Mouse (Mus musculus) adrenal gland (tissue): ENCODE results near the gene Bsg.
"Not testable (repeated sequence)": the region's sequence is repeated elsewhere in the genome, so short reads cannot be mapped to it uniquely, and the experiment has no call there.

Source experiments
- intact Hi-C: fragments of 180-260 bp; cut with DNase I; formaldehyde crosslinking; loops from one replicate; pipeline ENCODE4 v1.15.1; 2025

Bsg gene

GRCm38 (mm10) chr10:79701443-79702129 lies 2.7 kb upstream of the Bsg start:
- intact Hi-C loops = no loop called here

GRCm38 (mm10) chr10:79702970-79703369 lies 1.3 kb upstream of the Bsg start:
- intact Hi-C loops = not testable (repeated sequence)

GRCm38 (mm10) chr10:79703541-79703940 lies 750 bp upstream of the Bsg start:
- intact Hi-C loops = no loop called here

- intact Hi-C loops = loop anchor here (5.0 kb wide), 1 partner anchor 77 kb away; no protein-coding TSS in a partner anchor
These were observed 674 bp downstream of the Bsg start for GRCm38 (mm10) chr10:79704970-79705360.

DNA sequence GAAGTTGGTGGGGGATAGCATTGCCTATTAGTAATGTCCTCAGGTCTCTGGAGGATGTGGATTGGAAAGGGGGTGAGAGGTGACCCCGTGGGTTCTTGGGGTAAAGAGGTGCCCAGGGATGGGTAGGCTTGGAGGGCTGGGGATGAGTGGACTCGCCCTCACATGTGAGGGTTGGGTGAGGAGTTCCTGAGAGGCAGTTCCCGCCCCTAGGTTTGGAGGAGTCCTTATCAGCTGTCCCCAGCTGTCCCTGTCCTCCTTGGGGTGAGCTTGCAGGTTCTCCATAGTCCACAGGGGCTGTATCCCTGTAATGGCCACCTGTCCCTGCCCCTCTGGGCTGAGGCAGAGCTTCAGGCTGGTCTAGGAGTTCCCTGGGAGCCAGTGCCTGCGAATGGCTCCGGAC lies 1.7 kb downstream of the Bsg start:
- intact Hi-C loops = loop anchor here (5.0 kb wide), 1 partner anchor 76 kb away; no protein-coding TSS in a partner anchor

DNA sequence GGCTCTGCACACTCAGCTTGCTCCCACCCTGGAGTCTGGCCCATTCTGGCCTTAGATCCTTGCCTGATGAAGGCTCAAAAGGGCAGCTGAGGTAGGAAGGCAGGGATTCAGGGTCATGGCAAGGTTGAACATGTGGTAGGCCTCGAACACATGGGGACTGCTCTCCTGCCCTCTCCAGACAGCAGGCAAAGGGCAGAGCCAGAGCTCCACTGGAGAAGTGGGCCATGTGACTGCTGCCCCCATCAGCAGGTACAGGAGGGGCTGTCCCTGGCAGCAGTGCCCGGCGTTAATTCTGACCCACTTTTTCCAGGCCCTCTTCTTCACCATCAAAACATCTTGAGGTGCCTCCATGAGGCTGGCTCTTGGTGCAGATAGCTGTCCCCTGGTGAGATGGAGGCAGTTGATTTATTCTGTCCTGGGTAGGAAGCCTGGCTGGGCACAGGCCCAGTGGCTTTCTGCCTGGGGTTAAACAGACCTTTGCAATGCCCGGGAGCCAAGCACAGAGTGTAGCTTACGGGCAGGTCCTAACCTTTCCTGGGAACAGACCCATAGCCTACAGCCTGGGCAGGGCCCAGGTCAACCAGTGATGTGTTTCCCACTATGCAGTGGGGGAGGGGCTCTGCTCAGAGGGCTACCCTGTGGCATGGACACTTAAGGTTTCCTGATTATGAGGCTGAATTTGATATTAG lies 2.3 kb downstream of the Bsg start:
- intact Hi-C loops = loop anchor here (5.0 kb wide), 1 partner anchor 76 kb away; no protein-coding TSS in a partner anchor

DNA sequence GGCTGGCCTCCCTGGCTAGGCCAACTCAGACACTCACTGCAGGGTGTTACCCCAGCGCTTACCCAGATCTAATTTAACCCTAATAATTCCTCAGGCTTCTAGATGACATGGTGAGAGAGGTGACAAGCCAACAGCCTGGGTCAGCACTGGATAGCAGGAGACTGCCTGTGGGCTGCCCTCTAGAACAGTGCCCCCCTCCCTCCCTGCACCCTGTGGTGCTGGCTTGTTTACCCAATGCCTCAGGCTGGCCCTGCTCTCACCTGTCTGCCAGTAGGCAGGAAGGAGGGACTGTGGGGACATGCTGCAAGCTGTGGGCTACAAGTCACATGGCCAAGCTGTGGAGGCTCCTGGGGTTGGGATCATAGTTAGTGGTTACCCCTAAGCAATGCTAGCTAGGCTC lies 2.9 kb downstream of the Bsg start:
- intact Hi-C loops = loop anchor here (5.0 kb wide), 1 partner anchor 75 kb away; no protein-coding TSS in a partner anchor

DNA sequence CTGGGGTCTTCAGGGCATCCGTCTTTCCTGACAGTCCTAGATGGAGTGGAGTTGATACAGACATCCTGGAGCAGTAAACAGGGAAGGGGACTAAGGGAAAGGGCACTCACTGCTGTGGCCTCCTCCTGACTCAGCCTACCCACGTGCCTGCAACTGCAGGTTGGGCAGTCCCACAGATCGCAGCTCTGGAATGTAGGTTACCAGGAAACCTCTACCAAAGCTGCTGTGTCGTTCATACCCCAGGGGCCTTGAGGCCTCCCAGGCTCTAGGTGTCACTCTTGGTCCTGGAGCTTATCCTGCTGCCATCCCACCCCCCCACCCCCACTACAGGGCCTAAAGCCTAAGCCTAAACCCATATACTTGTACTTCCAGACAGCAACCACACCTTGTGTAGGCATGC lies 3.5 kb downstream of the Bsg start:
- intact Hi-C loops = loop anchor here (5.0 kb wide), 1 partner anchor 75 kb away; no protein-coding TSS in a partner anchor

DNA sequence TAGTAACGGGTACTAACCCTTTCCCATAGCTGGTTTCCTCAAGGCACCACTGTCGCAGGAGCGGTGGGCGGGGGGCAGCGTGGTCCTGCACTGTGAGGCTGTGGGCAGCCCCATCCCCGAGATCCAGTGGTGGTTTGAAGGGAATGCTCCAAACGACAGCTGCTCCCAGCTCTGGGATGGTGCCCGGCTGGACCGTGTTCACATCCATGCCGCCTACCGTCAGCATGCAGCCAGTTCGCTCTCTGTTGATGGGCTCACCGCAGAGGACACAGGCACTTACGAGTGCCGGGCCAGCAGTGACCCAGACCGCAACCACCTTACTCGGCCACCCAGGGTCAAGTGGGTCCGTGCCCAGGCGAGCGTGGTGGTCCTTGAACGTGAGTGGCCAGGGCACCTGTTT lies 4.4 kb downstream of the Bsg start:
- intact Hi-C loops = loop anchor here (5.0 kb wide), 1 partner anchor 74 kb away; no protein-coding TSS in a partner anchor

DNA sequence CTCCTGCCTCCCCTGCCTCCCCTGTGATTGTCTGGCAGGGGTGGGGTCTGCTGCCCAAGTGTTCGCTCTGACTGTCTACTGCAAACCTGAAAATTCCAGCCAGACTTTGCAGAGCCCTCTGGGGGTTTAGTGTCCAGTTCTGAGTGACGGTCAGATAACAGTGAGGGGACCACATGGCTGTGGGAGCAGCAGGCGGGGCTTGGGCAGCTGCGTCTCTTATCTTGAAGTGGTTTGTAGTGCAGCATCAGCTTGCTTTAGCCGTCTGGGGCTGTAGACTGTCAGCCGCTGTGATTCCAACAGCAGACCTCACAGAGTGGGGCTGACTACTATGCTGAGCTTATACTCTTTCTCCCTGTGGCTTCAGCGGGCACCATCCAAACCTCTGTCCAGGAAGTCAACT lies 5.0 kb downstream of the Bsg start:
- intact Hi-C loops = loop anchor here (5.0 kb wide), 1 partner anchor 73 kb away; no protein-coding TSS in a partner anchor

- intact Hi-C loops = no loop called here
These were observed 7.7 kb downstream of the Bsg start for GRCm38 (mm10) chr10:79712029-79712428.

DNA sequence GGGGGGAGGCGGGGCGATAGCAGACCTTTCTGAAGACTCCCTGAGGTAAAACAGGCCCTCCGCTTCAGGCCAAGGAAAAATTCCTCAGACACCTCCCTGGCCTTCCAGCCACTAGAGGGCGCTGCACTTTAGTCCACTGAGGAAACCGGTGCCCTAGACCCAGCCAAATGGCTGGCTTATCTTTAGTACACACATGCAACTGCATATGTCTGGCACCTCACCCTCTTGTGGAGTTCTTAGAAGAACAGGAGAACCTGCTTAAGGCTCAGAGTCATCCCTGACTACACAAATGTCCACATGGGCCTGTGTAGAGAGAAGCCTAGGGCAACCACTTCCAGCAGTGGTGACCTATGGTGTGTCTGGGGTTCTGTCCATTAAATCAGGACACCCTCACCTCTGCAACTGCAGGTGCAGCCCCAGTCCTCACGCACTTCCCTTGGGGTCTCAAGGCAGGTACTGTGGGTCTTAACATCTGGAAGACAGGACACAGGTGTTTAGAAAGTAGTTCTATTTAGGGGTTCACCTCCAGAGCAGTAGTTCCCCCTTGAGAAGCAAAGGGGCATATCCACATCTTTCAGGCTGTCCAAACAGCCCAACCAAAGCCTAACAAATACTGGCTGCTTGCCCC lies 8.3 kb downstream of the Bsg start:
- intact Hi-C loops = no loop called here

GRCm38 (mm10) chr10:79713163-79713562 lies 8.9 kb downstream of the Bsg start:
- intact Hi-C loops = no loop called here

GRCm38 (mm10) chr10:79714996-79715395 lies 10.7 kb downstream of the Bsg start:
- intact Hi-C loops = no loop called here

DNA sequence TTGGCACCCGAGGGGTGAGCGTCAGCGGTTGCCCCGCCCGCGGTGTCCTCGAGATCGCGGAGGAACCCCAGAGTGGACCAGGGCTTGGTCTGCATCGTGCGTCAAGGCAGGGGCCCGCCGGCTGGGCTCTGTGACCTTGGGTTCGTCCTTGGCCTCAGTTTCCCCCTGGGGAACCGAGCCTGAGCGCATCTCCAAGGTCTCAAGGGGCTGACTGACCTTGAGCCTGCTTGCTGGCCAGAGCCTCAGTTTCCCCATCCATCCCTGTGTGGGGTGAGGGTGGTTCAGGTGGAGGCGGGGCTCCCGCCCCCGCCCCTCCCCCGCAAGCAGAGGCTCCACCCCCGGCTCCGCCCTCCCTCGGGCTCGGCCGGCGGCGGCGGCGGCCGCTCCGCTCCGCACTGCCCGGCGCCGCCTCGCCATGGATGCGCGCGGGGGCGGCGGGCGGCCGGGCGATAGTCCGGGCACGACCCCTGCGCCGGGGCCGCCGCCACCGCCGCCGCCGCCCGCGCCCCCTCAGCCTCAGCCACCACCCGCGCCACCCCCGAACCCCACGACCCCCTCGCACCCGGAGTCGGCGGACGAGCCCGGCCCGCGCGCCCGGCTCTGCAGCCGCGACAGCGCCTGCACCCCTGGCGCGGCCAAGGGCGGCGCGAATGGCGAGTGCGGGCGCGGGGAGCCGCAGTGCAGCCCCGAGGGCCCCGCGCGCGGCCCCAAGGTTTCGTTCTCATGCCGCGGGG lies 12.1 kb downstream of the Bsg start, which contains the start of gene Hcn2:
TSS of gene Hcn2 (plus strand) at position 381 of the 734 bp plus-strand sequence.
- intact Hi-C loops = no loop called here

DNA sequence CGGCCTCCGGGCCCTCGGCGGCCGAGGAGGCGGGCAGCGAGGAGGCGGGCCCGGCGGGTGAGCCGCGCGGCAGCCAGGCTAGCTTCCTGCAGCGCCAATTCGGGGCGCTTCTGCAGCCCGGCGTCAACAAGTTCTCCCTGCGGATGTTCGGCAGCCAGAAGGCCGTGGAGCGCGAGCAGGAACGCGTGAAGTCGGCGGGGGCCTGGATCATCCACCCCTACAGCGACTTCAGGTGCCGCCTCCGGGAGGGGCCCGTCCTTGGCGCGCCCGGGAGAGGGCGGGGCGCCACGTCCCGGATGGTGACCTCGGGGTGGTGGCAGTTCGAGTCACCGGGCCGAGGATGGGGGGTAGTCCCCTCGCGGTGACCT lies 12.7 kb downstream of the Bsg start:
- intact Hi-C loops = no loop called here

DNA sequence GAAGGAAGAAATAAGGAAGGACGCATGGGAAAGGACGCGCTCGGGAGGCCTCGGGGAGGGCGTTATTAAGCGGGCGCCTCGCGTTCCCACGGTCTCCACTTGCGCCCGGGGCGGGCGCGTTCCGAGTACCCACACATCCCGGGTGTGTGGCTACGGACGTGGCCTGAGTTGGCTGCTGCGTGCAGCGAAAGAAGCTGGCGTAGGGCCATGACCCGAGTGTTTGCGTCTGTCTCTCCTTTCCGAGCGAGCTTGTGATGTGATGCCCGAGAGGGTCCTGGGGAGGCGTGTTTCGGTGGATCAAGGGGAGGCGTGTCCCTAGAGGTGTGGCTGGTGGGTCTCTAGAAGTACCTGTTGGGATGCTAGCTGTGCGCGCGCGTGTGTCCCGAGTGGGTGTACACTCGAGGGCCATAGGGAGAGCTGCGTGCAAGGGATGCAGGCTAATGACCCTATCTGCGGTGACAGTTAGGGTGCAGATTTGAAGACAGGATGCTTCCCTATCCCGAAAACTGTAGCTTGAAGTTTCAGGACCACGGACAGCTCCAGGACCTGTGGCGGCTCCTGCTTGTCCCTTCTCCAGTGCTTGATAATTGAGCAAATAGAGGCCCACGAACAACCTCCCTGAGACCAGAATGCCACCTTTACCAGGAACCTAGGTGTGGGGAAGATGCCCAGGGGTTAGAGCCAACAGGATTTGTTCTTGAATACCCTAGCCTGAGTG lies 13.5 kb downstream of the Bsg start:
- intact Hi-C loops = no loop called here

GRCm38 (mm10) chr10:79721089-79721488 lies 16.8 kb downstream of the Bsg start:
- intact Hi-C loops = no loop called here

DNA sequence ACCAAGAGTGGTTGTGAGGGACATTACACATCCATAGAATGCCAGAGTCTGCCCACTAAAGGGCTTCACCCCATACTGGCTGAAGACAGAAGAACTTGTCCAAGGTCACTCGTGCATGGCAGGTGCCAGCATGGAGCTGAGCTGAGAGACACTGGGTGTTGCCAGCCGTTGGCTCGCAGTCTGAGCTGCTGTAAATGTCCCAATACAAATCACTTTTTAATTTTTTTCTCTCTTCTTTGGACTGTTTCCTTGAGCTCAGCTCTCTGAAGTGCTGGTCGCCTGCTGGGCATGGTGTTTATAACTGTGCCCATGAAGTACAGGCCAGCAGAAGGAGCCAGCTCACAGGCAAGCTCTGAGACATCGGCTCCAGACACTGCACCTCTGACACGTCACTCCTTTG lies 18.8 kb downstream of the Bsg start:
- intact Hi-C loops = no loop called here

GRCm38 (mm10) chr10:79723692-79724091 lies 19.4 kb downstream of the Bsg start:
- intact Hi-C loops = no loop called here

- intact Hi-C loops = no loop called here
These were observed 21.8 kb downstream of the Bsg start for GRCm38 (mm10) chr10:79726090-79726489.
